11 mouse cellular contexts compared by ENCODE assay signal in the genomic region with DNA sequence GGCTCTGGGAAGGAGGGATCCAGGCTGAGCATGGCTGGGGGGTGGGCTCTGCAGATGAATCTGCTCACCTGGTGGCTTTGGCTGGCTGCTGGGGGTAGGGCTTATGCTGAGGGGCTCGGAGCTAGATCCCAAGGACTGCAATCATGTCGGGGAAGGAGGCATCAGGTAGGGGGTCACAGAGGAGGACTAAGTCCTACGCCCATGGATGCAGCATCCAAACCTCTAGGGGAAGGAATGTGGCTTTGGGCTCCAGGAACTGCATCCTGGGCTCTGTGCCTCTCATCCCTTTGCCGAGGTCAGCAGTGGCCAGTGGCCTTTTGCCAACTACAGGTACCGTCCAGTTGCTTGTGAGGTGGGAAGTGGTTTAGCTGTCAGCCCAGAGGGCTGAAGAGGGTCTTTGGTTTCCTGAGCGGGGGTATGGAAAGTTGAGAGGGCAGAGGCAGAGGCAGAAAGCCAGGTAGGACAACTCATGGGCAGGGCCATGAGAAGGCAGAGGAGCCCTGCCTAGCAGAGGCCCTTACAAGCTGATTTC. TPM values are rescaled to one million over a fixed set of nuclear protein-coding genes. Genes with fewer than 3 reads are reported as not detected.
DNase-seq lines count a peak whose midpoint lies in the region; ATAC-seq and TF ChIP-seq lines count a peak whose summit lies in the region.
"Had no signal": no experiment of that assay in that cellular context is flagged by ENCODE, and none has a peak within 500 bp of the region (broad histone marks: within the 10 kb centered on the region; RNA-seq: fewer than 3 reads in every experiment).

No protein-coding gene starts in this region.

- H3ac ChIP-seq in myocyte (ENCODE audit: control insufficient read depth, insufficient read length) = no peak overlapping the region

- peak overlapping the region; percentile 100 for H3K9ac ChIP-seq in hindbrain, embryonic 14.5 days
- H3K9ac ChIP-seq: liver, embryonic 14.5 days had no signal

- H3K4me2 ChIP-seq in hindbrain, embryonic 14.5 days (replicated peaks) = peak overlapping the region; percentile 94
- peak overlapping the region; percentile 86 for H3K4me2 ChIP-seq in myocyte (ENCODE audit: low read depth)

- no peak for TF ChIP-seq CTCF in cortical plate, adult 2 months (IDR thresholded peaks at IDR 0.05; ENCODE audit: extremely low read depth, insufficient read depth, low read length)

- peaks cover 14% of the 10 kb centered on the region for H3K4me1 ChIP-seq in cortical plate, adult 2 months (ENCODE audit: control insufficient read depth, insufficient read depth, low read length)
- H3K4me1 ChIP-seq in hindbrain, embryonic 14.5 days (replicated peaks; ENCODE audit: control insufficient read depth, insufficient read depth, low read length) = peaks cover 57% of the 10 kb centered on the region

- H3K79me2 ChIP-seq in myocyte (ENCODE audit: control insufficient read depth, insufficient read depth) = peaks cover 29% of the 10 kb centered on the region

- 74% methylated on average over 6 of the region's 6 CpGs for WGBS in hindbrain, embryonic 14.5 days

- ATAC-seq in hindbrain, embryonic 14.5 days (ENCODE audit: low FRiP score) = no peak
- ATAC-seq in erythroid progenitor cell, adult 5-6 weeks (replicated peaks; ENCODE audit: low FRiP score, poor library complexity, severe bottlenecking) = no peak
- ATAC-seq: activated CD4-positive, CD25-positive, alpha-beta regulatory T cell, adult 4 months had no signal

- peak overlapping the region; percentile 51 for H3K27ac ChIP-seq in cortical plate, adult 2 months (ENCODE audit: insufficient read depth, low read length)
- H3K27ac ChIP-seq in hindbrain, embryonic 14.5 days = peak overlapping the region; percentile 84
- H3K27ac ChIP-seq: liver, embryonic 14.5 days had no signal

- no peak overlapping the region; the same call in 1 of the 2 replicates for H3K4me3 ChIP-seq in cortical plate, adult 2 months (ENCODE audit: insufficient read depth, low read length)
- peak overlapping the region; percentile 9; the same call in 1 of the 2 replicates for H3K4me3 ChIP-seq in hindbrain, embryonic 14.5 days (replicated peaks; ENCODE audit: low read length)
- H3K4me3 ChIP-seq in myocyte = peak overlapping the region; percentile 1

- no peaks in the 10 kb centered on the region for H3K9me3 ChIP-seq in hindbrain, embryonic 14.5 days (ENCODE audit: control insufficient read depth, low read length)

- H3K36me3 ChIP-seq in hindbrain, embryonic 14.5 days (replicated peaks; ENCODE audit: control insufficient read depth, insufficient read depth) = peaks cover 26% of the 10 kb centered on the region
- H3K36me3 ChIP-seq in myocyte (ENCODE audit: control insufficient read depth, insufficient read depth) = peaks cover 9% of the 10 kb centered on the region

- TF ChIP-seq POLR2A in cortical plate, adult 2 months (IDR thresholded peaks at IDR 0.05; ENCODE audit: extremely low read depth, insufficient read depth, low read length) = no peak; the same call in 1 of the 2 replicates
- TF ChIP-seq POLR2A in myocyte (IDR thresholded peaks at IDR 0.05; ENCODE audit: insufficient read length, low read depth) = no peak

- H3K27me3 ChIP-seq in hindbrain, embryonic 14.5 days (ENCODE audit: control insufficient read depth, insufficient read depth, low read length) = no peaks in the 10 kb centered on the region
- H3K27me3 ChIP-seq in myocyte (ENCODE audit: control insufficient read depth, insufficient read depth, insufficient read length) = no peaks in the 10 kb centered on the region

- DNase-seq in cerebellum, adult 9-10 months = peak; percentile 69
- no peak for DNase-seq in cerebellum, postnatal 4 days (ENCODE audit: low spot score in 2 of 2)
- no peak for DNase-seq in hindbrain, embryonic 14.5 days (ENCODE audit: low spot score)
- no peak for DNase-seq in testis, postnatal 14 days (ENCODE audit: low spot score)
- no peak for DNase-seq in testis, postnatal 10 days (ENCODE audit: low spot score)
- DNase-seq: lung, postnatal 14 days had no signal

TF ChIP-seq in myocyte, 11 proteins besides CTCF, POLR2A, EP300 and RAD21:
- TF ChIP-seq TCF3 (IDR thresholded peaks at IDR 0.05; ENCODE audit: insufficient read length, low read depth) (no peak), MYOD1 (IDR thresholded peaks at IDR 0.05; ENCODE audit: control insufficient read depth in 1 of 3, insufficient read length in 2 of 3, low read depth in 2 of 3) (no peak), E2F4 (IDR thresholded peaks at IDR 0.05; ENCODE audit: insufficient read depth) (no peak), MYOG (IDR thresholded peaks at IDR 0.05; ENCODE audit: control insufficient read depth in 1 of 3, insufficient read depth in 1 of 3, insufficient read length in 2 of 3, low read depth in 2 of 3) (no peak), CEBPB (IDR thresholded peaks at IDR 0.05; ENCODE audit: insufficient read depth, poor library complexity, severe bottlenecking) (no peak), TCF12 (IDR thresholded peaks at IDR 0.05; ENCODE audit: insufficient read depth, poor library complexity, severe bottlenecking) (no peak), USF1 (IDR thresholded peaks at IDR 0.05; ENCODE audit: low read depth) (no peak), REST (IDR thresholded peaks at IDR 0.05; ENCODE audit: insufficient read depth, insufficient read length) (no peak), MAX (IDR thresholded peaks at IDR 0.05; ENCODE audit: low read depth) (no peak), POLR2AphosphoS2 (IDR thresholded peaks at IDR 0.05; ENCODE audit: insufficient read length, low read depth) (no peak), SRF (IDR thresholded peaks at IDR 0.05; ENCODE audit: control insufficient read depth, insufficient read length, low read depth) (no peak)

RNA-seq across cellular contexts. Expression of a gene that starts 6.8 kb away (rescaled TPM):
- 215 and 234 TPM in 2 replicates for polyA plus RNA-seq in cortical plate, adult 2 months (2012; rRNA removed)
- 90.1 and 92.7 TPM in 2 replicates for polyA plus RNA-seq in hindbrain, embryonic 14.5 days (2014; fragmentation: Nextera tagmentation; extraction: Ambion mirVana)
- 11.3 TPM for polyA plus RNA-seq in myocyte (2012; fragmentation: generic; extraction: Trizol)
- total RNA-seq in erythroid progenitor cell, adult 5-6 weeks (2015; ENCODE audit: low replicate concordance) = 2.5 and 5.4 TPM in 2 replicates
- total RNA-seq in erythroid progenitor cell, adult 5-6 weeks (2017; ENCODE audit: low replicate concordance) = 2.0 and 2.1 TPM in 2 replicates

RNA-seq across cellular contexts. Expression of a gene that starts 55.2 kb away (rescaled TPM):
- polyA plus RNA-seq in cortical plate, adult 2 months (2012; rRNA removed) = 63.5 and 67.0 TPM in 2 replicates
- 256 and 266 TPM in 2 replicates for polyA plus RNA-seq in hindbrain, embryonic 14.5 days (2014; fragmentation: Nextera tagmentation; extraction: Ambion mirVana)
- 74.9 TPM for polyA plus RNA-seq in myocyte (2012; fragmentation: generic; extraction: Trizol)
- total RNA-seq in erythroid progenitor cell, adult 5-6 weeks (2015; ENCODE audit: low replicate concordance) = 68.3 and 71.4 TPM in 2 replicates
- 68.3 and 100.0 TPM in 2 replicates for total RNA-seq in erythroid progenitor cell, adult 5-6 weeks (2017; ENCODE audit: low replicate concordance)
